Mouse (Mus musculus) activated CD4-positive, CD25-positive, alpha-beta regulatory T cell, adult 9 weeks (primary cell): Measurements from ENCODE around the gene Cep55. TPM values are rescaled to one million over a fixed set of nuclear protein-coding genes. Genes with fewer than 3 reads are reported as not detected.

Experiments used
- polyA plus RNA-seq: library from polyadenylated mRNA; unstranded; fragments of 100-300 nt; shearing (Covaris generic); gene quantifications from one replicate; pipeline ENCODE4 v1.2.1, GENCODE M21; 2017

Cep55 gene
- 4.5 TPM for polyA plus RNA-seq

GRCm38 (mm10) chr19:38054720-38055192, at the start of gene Cep55:
Gene Cep55, plus strand, starts transcription at chr19:38055011.

GRCm38 (mm10) chr19:38043281-38043981, 11.4 kb upstream of the Cep55 start, which contains the start of gene Myof:
Gene Myof, minus strand, starts transcription at chr19:38043577.

GRCm38 (mm10) chr19:38096858-38097758, 42.3 kb downstream of the Cep55 start, which contains the start of gene Ffar4:
Gene Ffar4, plus strand, starts transcription at chr19:38097071.

Other genes starting within 250 kb of the Cep55 start
- gene Myof, start 11.4 kb upstream of the Cep55 start, polyA plus RNA-seq: 0.78 TPM
- not detected for gene Ffar4, start 42.1 kb downstream of the Cep55 start, polyA plus RNA-seq
- gene Rbp4, start 70.3 kb downstream of the Cep55 start, polyA plus RNA-seq: not detected
- not detected for gene Pde6c, start 77.8 kb downstream of the Cep55 start, polyA plus RNA-seq
- 19.5 TPM for gene Fra10ac1, start 169.1 kb downstream of the Cep55 start, polyA plus RNA-seq
- not detected for gene Lgi1, start 209.5 kb downstream of the Cep55 start, polyA plus RNA-seq